Mouse (Mus musculus) MEL (cell line): ENCODE measurements at regions not wholly inside any gene's neighbourhood (a gene's known extent, or its start where the extent isn't known, plus 50 kb on each side); places are given as distances from the start of the nearest gene placed in this dataset.

Source experiments
- DNase-seq: peaks from one replicate; pipeline ENCODE4 v3.0.0; 2011; ENCODE audit warnings: low read depth, low spot score
- H3K27ac ChIP-seq: 2 replicates; pipeline ENCODE4 v1.5.1; 2012; ENCODE audit warnings: low read depth, mild to moderate bottlenecking, control low read depth, low read length, moderate library complexity; ENCODE audit not compliant: control insufficient read depth
- H3K27me3 ChIP-seq, 2 experiments: fragments of 150-350 bp in 1 of 2; sonication (generic) in 1 of 2; 2 replicates each; pipeline ENCODE4 v1.6.1; 2012; ENCODE audit warnings: low read length in 2 of 2, mild to moderate bottlenecking in 2 of 2, improper control_type of control experiment in 1 of 2, moderate library complexity in 1 of 2; ENCODE audit not compliant: insufficient read depth in 2 of 2, control insufficient read depth in 1 of 2
- H3K36me3 ChIP-seq, 2 experiments: 2 replicates each; pipeline ENCODE4 v1.6.1; 2012 to 2014; ENCODE audit warnings: low read length in 2 of 2, improper control_type of control experiment in 1 of 2, inconsistent platforms in 1 of 2, mild to moderate bottlenecking in 1 of 2; ENCODE audit not compliant: insufficient read depth in 2 of 2, control insufficient read depth in 1 of 2
- H3K4me1 ChIP-seq, 2 experiments: fragments of 150-350 bp in 1 of 2; sonication (generic) in 1 of 2; 2 replicates each; pipeline ENCODE4 v1.6.1; 2012; ENCODE audit warnings: low read length in 2 of 2, improper control_type of control experiment in 1 of 2, mild to moderate bottlenecking in 1 of 2; ENCODE audit not compliant: insufficient read depth in 2 of 2, control insufficient read depth in 1 of 2
- H3K4me3 ChIP-seq, 2 experiments: fragments of 150-350 bp in 1 of 2; sonication (generic) in 1 of 2; 2 replicates each; pipeline ENCODE4 v1.5.1; 2012; ENCODE audit warnings: low read depth in 2 of 2, low read length in 2 of 2, mild to moderate bottlenecking in 2 of 2, moderate library complexity in 2 of 2, control low read depth in 1 of 2, improper control_type of control experiment in 1 of 2; ENCODE audit not compliant: control insufficient read depth in 1 of 2, insufficient read depth in 1 of 2
- H3K79me2 ChIP-seq: 2 replicates; pipeline ENCODE4 v1.6.1; 2012; ENCODE audit warnings: mild to moderate bottlenecking, low read length, moderate library complexity; ENCODE audit not compliant: control insufficient read depth, poor library complexity, insufficient read depth
- H3K9ac ChIP-seq: 2 replicates; pipeline ENCODE4 v1.6.1; 2012; ENCODE audit warnings: low read depth, mild to moderate bottlenecking, control low read depth, low read length, moderate library complexity; ENCODE audit not compliant: control insufficient read depth, poor library complexity, severe bottlenecking
- H3K9me3 ChIP-seq: fragments of 150-350 bp; sonication (generic); replicated peaks from 2 replicates; pipeline ENCODE4 v1.6.1; 2012; ENCODE audit warnings: mild to moderate bottlenecking, low read length, improper control_type of control experiment, moderate library complexity; ENCODE audit not compliant: insufficient read depth
- CHD1 ChIP-seq: IDR thresholded peaks from 2 replicates; pipeline ENCODE4 v1.6.1; 2012; ENCODE audit warnings: low read depth, mild to moderate bottlenecking, inconsistent platforms, low read length, improper control_type of control experiment
- CTCF ChIP-seq, 3 experiments: IDR thresholded peaks in 2 of 3; conservative IDR thresholded peaks in 1 of 3; 2 replicates each; pipeline ENCODE4 v1.5.1; 2011 to 2012; ENCODE audit warnings: low read length in 3 of 3, low read depth in 2 of 3, mild to moderate bottlenecking in 2 of 3, improper control_type of control experiment in 1 of 3, inconsistent platforms in 1 of 3, mixed read lengths in 1 of 3, moderate library complexity in 1 of 3; ENCODE audit not compliant: control insufficient read depth in 1 of 3, insufficient read depth in 1 of 3, poor library complexity in 1 of 3, severe bottlenecking in 1 of 3
- ELF1 ChIP-seq: IDR thresholded peaks from 2 replicates; pipeline ENCODE4 v1.6.1; 2014; ENCODE audit warnings: low read depth, mild to moderate bottlenecking, inconsistent platforms, low read length, improper control_type of control experiment, moderate library complexity
- EP300 ChIP-seq, 2 experiments: IDR thresholded peaks; 2 replicates each; pipeline ENCODE4 v1.6.1; 2011; ENCODE audit warnings: improper control_type of control experiment in 2 of 2, low read length in 2 of 2, low read depth in 1 of 2, mild to moderate bottlenecking in 1 of 2
- GABPA ChIP-seq: IDR thresholded peaks from 2 replicates; pipeline ENCODE4 v1.6.1; 2012; ENCODE audit warnings: low read depth, mild to moderate bottlenecking, inconsistent platforms, low read length, improper control_type of control experiment, moderate library complexity
- GATA1 ChIP-seq: IDR thresholded peaks from 2 replicates; pipeline ENCODE4 v1.6.1; 2011; ENCODE audit warnings: low read depth, low read length, improper control_type of control experiment
- HCFC1 ChIP-seq: IDR thresholded peaks from 2 replicates; pipeline ENCODE4 v1.6.1; 2012; ENCODE audit warnings: low read depth, mild to moderate bottlenecking, inconsistent platforms, low read length, improper control_type of control experiment, moderate library complexity
- JUND ChIP-seq: IDR thresholded peaks from 2 replicates; pipeline ENCODE4 v1.6.1; 2011; ENCODE audit warnings: low read depth, mild to moderate bottlenecking, improper control_type of control experiment, low read length
- MAFK ChIP-seq: IDR thresholded peaks from 2 replicates; pipeline ENCODE4 v1.6.1; 2011; ENCODE audit warnings: low read depth, mild to moderate bottlenecking, low read length, improper control_type of control experiment, borderline replicate concordance
- MAX ChIP-seq: IDR thresholded peaks from 2 replicates; pipeline ENCODE4 v1.6.1; 2011; ENCODE audit warnings: low read length, improper control_type of control experiment
- MAZ ChIP-seq: IDR thresholded peaks from 2 replicates; pipeline ENCODE4 v1.6.1; 2012; ENCODE audit warnings: low read depth, mild to moderate bottlenecking, inconsistent platforms, low read length, improper control_type of control experiment
- MEF2A ChIP-seq: IDR thresholded peaks from 2 replicates; pipeline ENCODE4 v1.6.1; 2014; ENCODE audit warnings: low read depth, mild to moderate bottlenecking, inconsistent platforms, low read length, improper control_type of control experiment; ENCODE audit not compliant: poor library complexity, insufficient replicate concordance, severe bottlenecking; ENCODE audit errors: extremely low read depth
- MXI1 ChIP-seq: IDR thresholded peaks from 2 replicates; pipeline ENCODE4 v1.6.1; 2011; ENCODE audit warnings: mild to moderate bottlenecking, low read depth, low read length, improper control_type of control experiment
- NRF1 ChIP-seq: IDR thresholded peaks from 2 replicates; pipeline ENCODE4 v1.6.1; 2014; ENCODE audit warnings: low read depth, mild to moderate bottlenecking, inconsistent platforms, low read length, improper control_type of control experiment, moderate library complexity; ENCODE audit not compliant: poor library complexity, insufficient read depth, severe bottlenecking
- RAD21 ChIP-seq: IDR thresholded peaks from 2 replicates; pipeline ENCODE4 v1.6.1; 2011; ENCODE audit warnings: mild to moderate bottlenecking, low read depth, low read length, improper control_type of control experiment
- SMC3 ChIP-seq: IDR thresholded peaks from 2 replicates; pipeline ENCODE4 v1.6.1; 2011; ENCODE audit warnings: low read depth, low read length, improper control_type of control experiment
- TCF12 ChIP-seq: IDR thresholded peaks from 2 replicates; pipeline ENCODE4 v1.6.1; 2014; ENCODE audit warnings: low read depth, mild to moderate bottlenecking, inconsistent platforms, low read length, improper control_type of control experiment, moderate library complexity
- UBTF ChIP-seq: IDR thresholded peaks from 2 replicates; pipeline ENCODE4 v1.6.1; 2012; ENCODE audit warnings: low read depth, mild to moderate bottlenecking, inconsistent platforms, low read length, improper control_type of control experiment, moderate library complexity, borderline replicate concordance; ENCODE audit not compliant: insufficient read depth
- ZC3H11A ChIP-seq: IDR thresholded peaks from 2 replicates; pipeline ENCODE4 v1.6.1; 2012; ENCODE audit warnings: low read depth, mild to moderate bottlenecking, inconsistent platforms, low read length, improper control_type of control experiment
- ZMIZ1 ChIP-seq: IDR thresholded peaks from 2 replicates; pipeline ENCODE4 v1.6.1; 2012; ENCODE audit warnings: low read depth, mild to moderate bottlenecking, inconsistent platforms, low read length, improper control_type of control experiment, moderate library complexity
- ZNF384 ChIP-seq: IDR thresholded peaks from 2 replicates; pipeline ENCODE4 v1.6.1; 2012; ENCODE audit warnings: low read depth, mild to moderate bottlenecking, inconsistent platforms, low read length, improper control_type of control experiment

DNA sequence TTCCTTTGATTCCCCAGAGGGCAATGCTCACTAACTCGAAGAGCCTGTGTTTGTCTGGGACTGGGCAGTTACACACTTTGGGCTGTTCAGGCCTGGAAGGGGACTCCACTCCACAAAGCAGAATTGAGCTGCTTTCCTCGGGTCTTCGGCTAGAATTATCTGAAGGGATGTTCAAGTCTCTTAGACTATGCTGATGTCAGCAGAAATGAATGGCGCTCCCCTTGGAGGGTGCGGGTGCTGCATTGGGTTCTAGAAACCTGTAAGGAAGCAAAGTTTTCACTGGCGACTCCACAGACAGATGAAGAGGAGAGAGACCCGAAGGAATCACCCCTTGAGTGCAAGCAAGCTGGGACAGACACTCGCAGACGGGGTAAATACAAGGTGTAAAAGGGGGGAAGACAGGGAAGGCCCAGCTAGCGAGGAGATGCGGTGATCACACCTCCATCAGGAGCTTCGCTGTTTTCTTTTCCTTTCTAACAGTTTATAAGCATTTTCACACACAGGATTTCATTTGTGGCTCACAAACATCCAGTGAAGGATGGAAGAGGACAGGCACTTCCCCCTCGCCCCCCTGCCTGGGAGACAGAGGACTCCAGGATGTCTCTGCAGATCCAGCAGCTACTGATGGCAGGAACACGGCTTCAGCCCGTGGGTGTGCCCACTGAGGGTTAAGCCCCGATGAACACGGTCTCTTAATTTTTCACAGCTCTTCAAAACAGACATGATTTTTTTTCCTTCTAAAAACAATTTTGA, 314.2 kb downstream of the Gm49356 start:
- H3K9me3 ChIP-seq, result no peaks in the 10 kb centered on the region
- no peak for TF ChIP-seq MAX
- TF ChIP-seq MAZ, result no peak
- peak; percentile 53; the same call in 1 of the 2 replicates for TF ChIP-seq MAFK
- TF ChIP-seq, all 39 proteins: peak for 1
- H3K9ac ChIP-seq, result no peak overlapping the region
- DNase-seq, result no peak
- no peak overlapping the region for H3K27ac ChIP-seq
- H3K4me3 ChIP-seq, result no peak overlapping the region
- H3K36me3 ChIP-seq, result no peaks in the 10 kb centered on the region
- no peaks in the 10 kb centered on the region for H3K79me2 ChIP-seq
- H3K27me3 ChIP-seq, result peaks cover 0 to 4% of the 10 kb centered on the region in 2 experiments; a peak in 2 of 4 replicates
- H3K4me1 ChIP-seq, result no peaks in the 10 kb centered on the region

DNA sequence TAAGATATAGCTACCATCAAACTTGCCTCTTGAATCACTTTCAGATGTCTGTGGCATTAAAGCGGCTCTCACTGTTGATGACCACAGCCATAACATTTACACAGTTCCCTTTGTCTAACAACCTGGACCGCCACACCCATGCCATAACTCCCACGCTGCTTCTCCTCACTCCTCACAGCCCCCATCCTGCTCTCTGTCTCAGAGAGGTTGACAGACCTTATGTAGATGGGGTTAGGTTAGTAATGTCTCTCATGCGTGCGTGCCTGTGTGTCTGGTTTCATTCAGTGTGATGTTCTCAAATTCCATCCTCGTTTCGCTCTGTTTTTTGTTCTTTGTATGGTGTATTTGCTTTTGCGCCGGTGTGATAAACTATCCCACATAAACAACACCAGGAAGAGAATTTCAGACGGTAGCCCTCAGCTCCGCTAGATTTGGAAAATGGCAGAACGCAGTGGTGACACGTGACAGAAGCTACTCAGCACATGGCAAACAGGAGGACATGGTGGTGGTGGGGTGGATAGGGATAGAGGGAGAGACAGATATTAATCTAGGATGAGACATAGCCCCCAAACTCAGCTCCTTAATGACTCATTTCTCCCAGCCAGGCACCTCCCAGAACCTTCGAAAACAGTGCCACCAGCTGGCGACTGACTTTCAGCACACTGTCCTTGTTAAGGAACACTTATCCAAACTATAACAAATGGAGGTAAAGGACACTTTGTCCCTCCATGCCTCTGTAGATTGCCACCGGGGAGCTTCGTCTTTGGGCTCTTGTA, 314.9 kb downstream of the Gm49356 start:
- Histone ChIP-seq H3K4me3 (no peak overlapping the region), H3K36me3 (no peaks in the 10 kb centered on the region), H3K4me1 (no peaks in the 10 kb centered on the region), H3K9me3 (no peaks in the 10 kb centered on the region), H3K27me3 (peaks cover 0 to 4% of the 10 kb centered on the region in 2 experiments; a peak in 2 of 4 replicates), H3K79me2 (no peaks in the 10 kb centered on the region), H3K27ac (no peak overlapping the region), H3K9ac (no peak overlapping the region)
- DNase-seq, result peak; percentile 35
- TF ChIP-seq ZNF384 (no peak), CTCF (IDR thresholded peaks at IDR 0.05 in 2 of 3, conservative IDR thresholded peaks at IDR 0.05 in 1 of 3; ENCODE audit: control insufficient read depth in 1 of 3, insufficient read depth in 1 of 3, low read depth in 2 of 3, low read length in 3 of 3, poor library complexity in 1 of 3, severe bottlenecking in 1 of 3) (peak in 2 of 3 experiments; percentile 45 to 63; a peak in 5 of 6 replicates), ZMIZ1 (no peak), SMC3 (peak; percentile 81), RAD21 (peak; percentile 60), TCF12 (no peak), MEF2A (no peak), ZC3H11A (peak; percentile 59)

- no peaks in the 10 kb centered on the region for H3K9me3 ChIP-seq
- no peaks in the 10 kb centered on the region for H3K79me2 ChIP-seq
- no peaks in the 10 kb centered on the region for H3K36me3 ChIP-seq
- no peak overlapping the region for H3K27ac ChIP-seq
- H3K27me3 ChIP-seq, result peaks cover 0 to 2% of the 10 kb centered on the region in 2 experiments; a peak in 1 of 4 replicates
- DNase-seq, result no peak
- H3K9ac ChIP-seq, result no peak overlapping the region
- no peaks in the 10 kb centered on the region for H3K4me1 ChIP-seq
- no peak overlapping the region for H3K4me3 ChIP-seq
- no peak for TF ChIP-seq MAZ
- TF ChIP-seq NRF1, result no peak
- TF ChIP-seq MXI1, result no peak
- TF ChIP-seq CTCF (IDR thresholded peaks at IDR 0.05 in 2 of 3, conservative IDR thresholded peaks at IDR 0.05 in 1 of 3; ENCODE audit: control insufficient read depth in 1 of 3, insufficient read depth in 1 of 3, low read depth in 2 of 3, low read length in 3 of 3, poor library complexity in 1 of 3, severe bottlenecking in 1 of 3), result no peak
- TF ChIP-seq RAD21, result no peak; the same call in 1 of the 2 replicates
- no peak for TF ChIP-seq ELF1
- no peak for TF ChIP-seq HCFC1
- TF ChIP-seq MAFK, result no peak
- no peak for TF ChIP-seq ZMIZ1
- TF ChIP-seq MAX, result no peak
- TF ChIP-seq EP300 (IDR thresholded peaks at IDR 0.05; ENCODE audit: low read depth in 1 of 2, low read length in 2 of 2), result no peak
- no peak for TF ChIP-seq GABPA
- TF ChIP-seq UBTF, result no peak
- TF ChIP-seq JUND, result no peak
- no peak for TF ChIP-seq CHD1
- TF ChIP-seq GATA1, result no peak
These were observed 316.0 kb downstream of the Gm49356 start for GRCm38 (mm10) chr15:59205091-59205490.
